Mouse (Mus musculus) CD4-positive, CD25-positive, alpha-beta regulatory T cell, adult 4 months (primary cell): ENCODE measurements around the gene Rela. TPM values are rescaled to one million over a fixed set of nuclear protein-coding genes. Genes with fewer than 3 reads are reported as not detected.
A peak's percentile ranks its signal among the peaks of the same experiment; 100 is the strongest.
"Not testable (repeated sequence)": the region's sequence is repeated elsewhere in the genome, so short reads cannot be mapped to it uniquely, and the experiment has no call there.

Experiments
- ATAC-seq: one replicate; pipeline ENCODE4 v1.8.0; 2017
- polyA plus RNA-seq, 2 experiments: library from polyadenylated mRNA; unstranded; fragments of 100-300 nt; shearing (Covaris generic); gene quantifications; one replicate each; pipeline ENCODE4 v1.2.1; 2017

Gene Rela
- polyA plus RNA-seq, 2 experiments from 2014 or later: 111 to 174 TPM

DNA sequence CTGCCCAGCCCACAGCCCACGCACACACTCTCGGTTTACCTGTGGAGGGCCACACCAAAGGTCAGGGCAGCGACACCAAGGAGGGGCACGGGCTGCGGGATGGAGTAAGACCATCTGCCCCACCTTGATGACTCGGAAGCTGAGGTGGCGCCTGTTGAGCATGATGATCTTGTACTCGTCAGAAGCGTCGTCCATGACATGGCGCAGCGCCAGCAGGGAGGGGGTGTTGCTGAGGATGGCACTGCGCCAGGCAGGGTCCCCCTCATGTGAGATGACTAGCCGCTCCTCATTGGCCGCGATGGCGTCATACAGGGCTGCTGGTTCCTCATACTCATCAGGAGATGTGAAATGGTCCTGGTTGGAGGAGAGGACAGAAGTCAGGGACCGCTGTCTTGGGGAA is 29.1 kb downstream of the Rela start:
- ATAC-seq: no peak

DNA sequence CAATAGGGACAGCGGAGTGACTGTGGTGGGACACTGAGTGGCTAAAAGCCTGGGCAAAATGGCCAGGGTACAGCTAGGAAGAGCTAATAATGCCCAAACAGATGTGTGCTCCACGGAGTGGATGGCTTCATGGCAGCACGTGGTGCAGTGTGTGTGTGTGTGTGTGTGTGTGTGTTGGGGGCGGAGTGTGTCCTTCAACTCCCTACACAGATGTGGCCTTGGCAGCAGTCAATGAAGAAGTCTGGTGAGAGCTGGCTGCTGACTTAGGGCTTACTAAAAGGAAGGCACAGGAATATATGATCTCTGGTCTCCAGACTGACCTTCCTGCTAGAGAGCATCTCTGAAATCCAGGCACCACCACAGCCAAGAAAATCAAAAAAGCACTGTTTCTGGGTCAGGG is 31.1 kb downstream of the Rela start:
- ATAC-seq: no peak

DNA sequence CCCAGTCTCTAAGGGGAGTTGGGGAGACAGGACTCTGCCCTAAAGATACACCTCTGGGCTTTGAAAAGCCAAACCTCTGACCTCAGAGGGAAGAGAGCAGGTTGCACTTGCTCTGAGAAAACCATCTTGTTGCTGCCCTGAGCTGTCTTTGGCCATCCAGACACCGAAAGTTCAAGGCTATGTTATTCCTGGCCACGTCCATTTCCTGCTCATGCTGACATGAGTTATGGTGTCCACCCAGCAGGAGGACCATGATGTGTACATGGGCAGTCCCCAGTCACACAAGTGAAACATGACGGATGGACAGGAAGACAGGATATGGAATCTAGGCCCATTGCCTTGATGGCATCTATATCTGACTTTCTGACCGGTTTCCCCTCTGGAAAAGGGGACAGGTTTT is 43.1 kb downstream of the Rela start:
- ATAC-seq: no peak

DNA sequence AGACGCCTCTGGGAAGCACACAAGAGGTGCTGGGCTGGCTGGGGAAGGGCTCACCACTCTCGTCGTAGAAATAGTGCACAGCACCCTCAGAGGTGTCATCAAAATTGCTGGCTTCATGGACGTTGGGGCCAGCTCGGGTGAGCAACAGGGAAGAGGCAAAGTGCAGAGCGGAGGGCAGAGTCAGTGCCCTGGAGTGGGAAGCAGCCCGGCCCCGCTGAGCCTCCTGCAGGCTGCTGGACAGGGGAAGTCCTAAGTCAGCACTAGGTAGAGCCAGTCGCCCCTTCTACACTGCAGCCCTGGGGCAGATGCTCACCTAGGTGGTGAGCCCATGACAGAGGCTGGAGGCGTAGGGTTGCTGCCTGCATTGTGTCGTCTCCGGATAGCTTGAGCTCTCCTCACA is 47.0 kb downstream of the Rela start:
- no peak for ATAC-seq

DNA sequence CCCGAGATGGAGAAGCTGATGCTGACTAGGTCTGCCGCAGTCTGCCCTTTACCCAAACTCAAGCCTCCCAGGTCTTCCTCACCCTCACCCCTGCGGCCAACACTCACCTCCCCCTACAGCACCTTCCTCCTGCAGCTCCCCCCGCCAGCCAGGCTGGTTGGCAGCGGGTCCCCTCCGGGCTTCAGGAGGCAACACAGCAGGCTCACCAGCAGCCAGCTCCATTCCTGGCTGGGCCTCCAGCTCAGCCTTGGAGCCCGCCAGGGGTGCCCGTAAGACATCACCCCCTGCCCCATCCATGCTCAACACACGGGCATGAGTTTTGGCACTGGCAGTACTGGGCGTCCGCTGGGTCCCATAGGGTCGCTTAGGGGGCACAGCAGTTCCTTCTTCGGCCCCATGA is 47.7 kb downstream of the Rela start:
- ATAC-seq: no peak

DNA sequence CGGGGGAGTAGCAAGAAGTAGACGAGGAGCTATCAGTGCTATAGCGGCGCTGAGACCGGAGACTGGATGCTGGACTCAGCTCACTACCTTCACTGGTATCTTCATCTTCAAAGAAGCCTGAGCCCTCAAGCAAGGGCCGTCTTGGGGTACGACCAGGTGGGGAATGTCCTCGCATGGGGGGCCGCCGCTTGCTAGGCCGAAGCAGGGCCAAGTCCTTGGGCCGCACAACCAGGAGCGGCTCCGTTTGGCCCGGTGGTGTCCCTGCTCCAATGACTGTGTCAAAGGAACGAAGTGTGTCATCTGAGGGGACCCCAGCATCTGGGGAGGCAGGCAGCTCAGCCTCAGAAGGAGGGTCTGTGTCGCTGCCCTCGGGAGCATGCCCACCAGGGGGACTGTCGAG is 48.1 kb downstream of the Rela start:
- ATAC-seq: no peak

DNA sequence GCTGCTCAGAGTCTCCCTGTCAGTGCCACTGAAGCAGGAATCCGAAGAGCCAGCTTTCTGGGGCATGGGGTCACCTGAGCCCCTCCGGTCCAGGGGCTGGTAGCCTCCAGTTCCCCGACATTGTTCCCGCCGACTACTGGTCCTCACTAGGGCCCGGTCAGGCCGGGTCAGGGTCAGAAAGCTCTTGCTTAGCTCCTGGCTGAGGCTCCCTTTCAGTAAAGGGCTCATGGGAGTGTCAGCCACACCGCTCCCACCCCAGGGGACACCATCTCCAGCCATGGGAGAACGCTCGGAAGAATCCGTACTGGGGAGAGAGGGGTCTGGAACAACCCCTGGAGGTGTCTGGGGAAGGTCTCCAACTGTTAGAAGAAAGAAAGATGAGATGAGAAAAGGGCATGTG is 48.6 kb downstream of the Rela start:
- no peak for ATAC-seq

DNA sequence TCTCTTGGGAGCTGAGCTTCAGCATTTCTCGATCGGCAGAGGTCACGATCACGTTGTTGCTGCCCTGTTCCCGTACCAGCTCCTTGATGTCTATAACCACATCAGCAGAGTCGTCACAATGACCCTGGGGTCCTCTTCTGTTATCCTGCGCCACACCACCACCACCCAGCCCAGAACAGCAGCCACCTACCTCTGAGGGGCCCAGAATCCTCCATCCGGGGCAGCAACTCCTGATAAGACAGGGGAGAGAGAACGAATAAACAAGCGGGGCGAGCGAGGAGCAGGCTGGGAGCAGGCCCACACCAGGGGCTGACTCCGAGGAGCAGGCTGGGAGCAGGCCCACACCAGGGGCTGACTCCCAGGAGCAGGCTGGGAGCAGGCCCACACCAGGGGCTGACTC is 49.2 kb downstream of the Rela start:
- no peak for ATAC-seq

DNA sequence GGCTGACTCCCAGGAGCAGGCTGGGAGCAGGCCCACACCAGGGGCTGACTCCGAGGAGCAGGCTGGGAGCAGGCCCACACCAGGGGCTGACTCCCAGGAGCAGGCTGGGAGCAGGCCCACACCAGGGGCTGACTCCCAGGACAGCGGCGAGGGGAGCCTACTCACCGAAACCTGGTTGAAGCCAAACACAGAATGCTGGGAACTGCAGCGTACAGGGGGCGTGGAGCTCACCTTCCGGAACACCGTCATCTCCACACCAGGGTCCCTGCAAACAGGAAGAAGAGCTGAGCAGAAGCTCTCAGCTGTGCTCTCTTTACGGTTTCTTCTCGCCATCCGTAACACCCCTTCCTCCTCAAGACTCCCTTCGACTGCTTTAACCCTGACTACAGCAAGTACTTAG is 49.7 kb downstream of the Rela start:
- not testable (repeated sequence) for ATAC-seq

- ATAC-seq: no peak
Observed at GRCm38 (mm10) chr19:5687738-5688137, 50.5 kb downstream of the Rela start.

DNA sequence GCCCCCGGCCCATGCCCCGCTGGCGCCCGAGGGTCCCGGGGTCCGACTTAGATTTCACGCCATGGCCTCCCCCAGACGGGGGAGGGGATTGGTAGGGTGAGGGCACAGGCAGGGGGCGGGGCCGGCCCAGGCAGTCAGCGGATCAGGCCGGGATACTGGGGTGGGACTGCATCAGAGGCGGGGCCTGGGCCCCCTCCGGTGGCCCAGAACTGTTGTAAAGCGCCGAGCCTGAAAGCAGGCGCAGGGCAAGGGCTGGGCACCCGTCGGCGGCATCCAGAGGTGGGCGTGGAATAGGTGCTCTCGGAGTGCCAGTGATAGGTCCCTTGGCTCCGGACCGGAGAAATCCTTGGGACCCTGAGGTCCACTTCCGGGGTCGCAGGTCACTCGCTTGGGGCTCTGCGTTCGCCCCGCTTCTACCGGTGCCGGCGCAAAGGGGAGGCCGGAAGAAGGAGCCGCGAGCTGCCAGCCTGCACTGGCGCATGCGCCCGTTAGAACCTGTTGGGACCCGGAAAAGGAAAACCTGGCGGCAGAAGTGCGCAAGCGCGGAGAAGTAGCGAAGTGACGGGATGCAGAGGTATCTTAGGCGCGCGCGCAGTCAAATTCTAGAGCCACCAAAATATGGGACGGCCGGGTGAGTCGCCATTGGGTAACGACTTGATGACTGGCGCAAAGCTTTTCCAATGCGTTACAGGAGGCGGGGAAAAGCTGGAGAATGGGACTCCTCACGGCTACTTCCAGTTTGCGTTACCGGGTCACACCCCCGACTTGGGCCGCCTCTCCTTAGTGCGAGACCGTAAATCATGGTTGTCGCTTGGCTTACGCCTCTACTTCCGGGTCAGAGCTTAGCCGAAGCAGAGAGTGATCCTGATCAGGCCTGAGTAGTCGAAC is 51.2 kb downstream of the Rela start, which contains the start of the genes Map3k11 and Pcnx3:
Map3k11 (plus strand) TSS at position 543 of the 888 bp plus-strand sequence.
Pcnx3 (minus strand) TSS at position 709 of the 888 bp plus-strand sequence.
- peak; percentile 78 for ATAC-seq

DNA sequence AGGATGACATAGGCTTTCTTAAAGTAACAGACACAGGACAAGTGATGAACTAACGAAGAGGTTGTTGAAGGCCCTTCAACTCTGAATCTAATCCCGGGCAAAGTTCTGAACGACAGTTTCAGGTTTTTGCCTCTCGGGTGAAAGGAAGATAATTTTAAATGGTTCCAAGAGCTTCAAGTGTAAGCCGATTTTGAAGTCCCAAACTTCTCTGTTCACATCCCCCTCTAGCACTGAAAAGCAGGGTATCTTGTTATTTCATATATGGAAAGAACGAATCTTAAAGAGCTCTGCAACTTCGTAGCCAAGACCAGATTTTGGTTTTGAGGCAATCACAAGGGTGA is 51.8 kb downstream of the Rela start:
- ATAC-seq: no peak

- peak; percentile 73 for ATAC-seq
Observed at GRCm38 (mm10) chr19:5689565-5690342, 52.5 kb downstream of the Rela start.

GRCm38 (mm10) chr19:5690343-5690735 is 53.1 kb downstream of the Rela start:
- no peak for ATAC-seq

GRCm38 (mm10) chr19:5691601-5692000 is 54.3 kb downstream of the Rela start:
- no peak for ATAC-seq

- ATAC-seq: no peak
Observed at GRCm38 (mm10) chr19:5692086-5692912, 55.0 kb downstream of the Rela start.

GRCm38 (mm10) chr19:5692913-5693396 is 55.7 kb downstream of the Rela start:
- ATAC-seq: no peak

DNA sequence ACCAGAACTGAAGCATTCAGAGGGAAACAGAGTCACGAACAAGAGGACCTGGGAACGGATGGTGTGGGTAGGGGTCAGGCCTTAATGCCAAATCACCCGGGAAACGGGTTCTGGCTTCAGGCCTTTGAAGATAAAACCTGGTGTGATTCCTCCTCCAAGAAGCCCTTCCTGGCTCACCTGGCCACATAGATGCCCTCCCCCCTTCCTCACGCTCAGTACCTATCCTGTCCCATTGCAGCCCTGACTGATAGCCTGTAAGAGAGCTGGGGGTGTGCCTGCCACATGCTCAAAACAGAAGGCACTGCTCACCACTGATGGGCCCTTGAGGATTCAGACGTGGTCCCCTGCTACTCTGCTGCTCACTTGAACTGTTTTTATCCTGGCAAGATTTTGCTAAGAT is 56.5 kb downstream of the Rela start:
- ATAC-seq: no peak

GRCm38 (mm10) chr19:5695849-5696462 is 58.7 kb downstream of the Rela start:
- ATAC-seq: no peak
